Mouse (Mus musculus) midbrain, postnatal 0 days (tissue): ENCODE results near the gene Aif1. TPM values are rescaled to one million over a fixed set of nuclear protein-coding genes. Genes with fewer than 3 reads are reported as not detected.

Experiments used
- ATAC-seq: fragments of 200-750 bp; cut with Nextera tagmentation; 2 replicates; pipeline ENCODE4 v1.8.0; 2017; ENCODE audit warnings: moderate number of reproducible peaks, mild to moderate bottlenecking, moderate TSS enrichment, moderate library complexity; ENCODE audit not compliant: low FRiP score
- DNase-seq: peaks from one replicate; pipeline ENCODE4 v3.0.0-alpha.2; 2015; ENCODE audit warnings: low spot score
- H3K27ac ChIP-seq: fragments of 300-500 bp; sonication (generic); 2 replicates; pipeline ENCODE4 v1.5.1; 2014; ENCODE audit warnings: low read depth, mild to moderate bottlenecking, low read length, mixed read lengths
- H3K27me3 ChIP-seq: fragments of 300-500 bp; sonication (generic); 2 replicates; pipeline ENCODE4 v1.6.1; 2014; ENCODE audit warnings: low read length, control low read depth, mixed read lengths; ENCODE audit not compliant: insufficient read depth
- H3K36me3 ChIP-seq: fragments of 300-500 bp; sonication (generic); 2 replicates; pipeline ENCODE4 v1.6.1; 2014; ENCODE audit warnings: low read length, control low read depth, mixed read lengths; ENCODE audit not compliant: insufficient read depth
- H3K4me1 ChIP-seq: fragments of 300-500 bp; sonication (generic); 2 replicates; pipeline ENCODE4 v1.6.1; 2014; ENCODE audit warnings: mild to moderate bottlenecking, control low read depth, antibody characterized with exemption, low read length, mixed read lengths; ENCODE audit not compliant: insufficient read depth
- H3K4me2 ChIP-seq: fragments of 300-500 bp; sonication (generic); 2 replicates; pipeline ENCODE4 v1.6.1; 2014; ENCODE audit warnings: low read depth, mild to moderate bottlenecking, low read length, mixed read lengths; ENCODE audit not compliant: poor library complexity, severe bottlenecking
- H3K4me3 ChIP-seq: fragments of 300-500 bp; sonication (generic); 2 replicates; pipeline ENCODE4 v1.5.1; 2014; ENCODE audit warnings: low read depth, mild to moderate bottlenecking, low read length, moderate library complexity
- H3K9ac ChIP-seq: fragments of 300-500 bp; sonication (generic); replicated peaks from 2 replicates; pipeline ENCODE4 v1.6.1; 2014; ENCODE audit warnings: mild to moderate bottlenecking, low read length, moderate library complexity, mixed read lengths; ENCODE audit not compliant: poor library complexity, severe bottlenecking
- H3K9me3 ChIP-seq: fragments of 300-500 bp; sonication (generic); 2 replicates; pipeline ENCODE4 v1.6.1; 2016; ENCODE audit warnings: low read length, control low read depth
- CTCF ChIP-seq: IDR thresholded peaks from 2 replicates; pipeline ENCODE4 v1.5.1; 2016; ENCODE audit warnings: antibody characterized with exemption, mild to moderate bottlenecking
- WGBS: fragments of 180-500 bp; shearing (Covaris S2); extraction: QIAGEN DNeasy Blood & Tissue Kit; methylation state at CpG from one replicate; pipeline ENCODE4 v1.1.7; 2014; 5-methylcytosine and 5-hydroxymethylcytosine counted together
- polyA plus RNA-seq: library from polyadenylated mRNA; unstranded; fragments of >200 nt; fragmentation: Nextera tagmentation; extraction: Ambion mirVana; gene quantifications from 2 replicates; pipeline ENCODE4 v1.2.1, GENCODE M21; 2015
- total RNA-seq: library from RNA; depleted of rRNA; stranded (reverse); fragments of >200 nt; gene quantifications from 2 replicates; pipeline ENCODE4 v1.2.3, GENCODE M21; 2014

The Aif1 gene
- total and polyA plus RNA-seq, 2 experiments from 2014 or later: 4.1 to 9.5 TPM

- peaks cover 11% of the 10 kb centered on the region; the same call in 1 of the 2 replicates for H3K4me1 ChIP-seq
- no peaks in the 10 kb centered on the region for H3K9me3 ChIP-seq
- H3K4me2 ChIP-seq: peak overlapping the region; percentile 57
- peak overlapping the region; percentile 96 for H3K27ac ChIP-seq
- H3K4me3 ChIP-seq: no peak overlapping the region
- peak; percentile 91 for DNase-seq
- WGBS: 68% methylated on average over 8 of the region's 8 CpGs
- no peak overlapping the region for H3K9ac ChIP-seq
- peaks cover 8% of the 10 kb centered on the region for H3K36me3 ChIP-seq
- no peak for ATAC-seq
- TF ChIP-seq CTCF: peak; percentile 90
- H3K27me3 ChIP-seq: no peaks in the 10 kb centered on the region
These were observed 9.4 kb downstream of the Aif1 start for GRCm38 (mm10) chr17:35166352-35167035.

- 19% methylated on average over 12 of the region's 12 CpGs for WGBS
- Histone ChIP-seq H3K9ac (peak overlapping the region; percentile 44), H3K27ac (peak overlapping the region; percentile 96), H3K4me2 (peak overlapping the region; percentile 57), H3K9me3 (no peaks in the 10 kb centered on the region), H3K4me3 (peak overlapping the region; percentile 87), H3K4me1 (peaks cover 11% of the 10 kb centered on the region; the same call in 1 of the 2 replicates), H3K36me3 (peaks cover 17% of the 10 kb centered on the region), H3K27me3 (no peaks in the 10 kb centered on the region)
- no peak for TF ChIP-seq CTCF
- DNase-seq (no peak), ATAC-seq (no peak)
These were observed 10.3 kb downstream of the Aif1 start for GRCm38 (mm10) chr17:35165451-35166155.

- peak; percentile 96 for ATAC-seq
- no peaks in the 10 kb centered on the region for H3K27me3 ChIP-seq
- peak; percentile 100 for DNase-seq
- no peaks in the 10 kb centered on the region for H3K9me3 ChIP-seq
- H3K4me3 ChIP-seq: peak within 1 kb of the TSS; percentile 87
- peak within 1 kb of the TSS; percentile 85 for H3K4me2 ChIP-seq
- H3K4me1 ChIP-seq: peaks cover 11% of the 10 kb centered on the region; the same call in 1 of the 2 replicates
- H3K27ac ChIP-seq: peak within 1 kb of the TSS; percentile 96
- TF ChIP-seq CTCF: peak; percentile 10; the same call in 1 of the 2 replicates
- WGBS: under 1% methylated on average over 52 of the region's 89 CpGs
- H3K36me3 ChIP-seq: peaks cover 25% of the 10 kb centered on the region
- peak within 1 kb of the TSS; percentile 98 for H3K9ac ChIP-seq
These were observed 11.1 kb downstream of the Aif1 start, which contains the start of gene Prrc2a for GRCm38 (mm10) chr17:35164568-35165450. Prrc2a (minus strand) TSS chr17:35164897.

GRCm38 (mm10) chr17:35164218-35164567 is 11.7 kb downstream of the Aif1 start:
- Histone ChIP-seq H3K9me3 (no peaks in the 10 kb centered on the region), H3K9ac (peak overlapping the region; percentile 98), H3K36me3 (peaks cover 31% of the 10 kb centered on the region), H3K4me1 (peaks cover 11% of the 10 kb centered on the region; the same call in 1 of the 2 replicates), H3K27me3 (no peaks in the 10 kb centered on the region), H3K4me2 (peak overlapping the region; percentile 85), H3K27ac (peak overlapping the region; percentile 96), H3K4me3 (peak overlapping the region; percentile 87)
- DNase-seq (no peak), ATAC-seq (no peak)
- WGBS: under 1% methylated on average over 16 of the region's 28 CpGs
- no peak for TF ChIP-seq CTCF

- no peak for DNase-seq
- no peaks in the 10 kb centered on the region for H3K27me3 ChIP-seq
- ATAC-seq: no peak
- peaks cover 38% of the 10 kb centered on the region for H3K36me3 ChIP-seq
- H3K27ac ChIP-seq: peak overlapping the region; percentile 96
- H3K4me1 ChIP-seq: peaks cover 11% of the 10 kb centered on the region; the same call in 1 of the 2 replicates
- H3K4me3 ChIP-seq: peak overlapping the region; percentile 87
- 5% methylated on average over 8 of the region's 8 CpGs for WGBS
- no peak for TF ChIP-seq CTCF
- H3K9ac ChIP-seq: peak overlapping the region; percentile 98
- H3K9me3 ChIP-seq: no peaks in the 10 kb centered on the region
- H3K4me2 ChIP-seq: peak overlapping the region; percentile 85
These were observed 12.4 kb downstream of the Aif1 start for GRCm38 (mm10) chr17:35163326-35164081.
